Mouse (Mus musculus): ENCODE measurements around the gene Arid5b. TPM values are rescaled to one million over a fixed set of nuclear protein-coding genes. Genes with fewer than 3 reads are reported as not detected.
"Not testable (repeated sequence)": the region's sequence is repeated elsewhere in the genome, so short reads cannot be mapped to it uniquely, and the experiment has no call there.

Arid5b gene
- polyA plus RNA-seq, 1 experiment from 2014 or later, result 12.2 TPM

- 27% methylated on average over 2 of the region's 2 CpGs for WGBS (ENCODE audit: insufficient replicate concordance)
- H3K27me3 ChIP-seq (ENCODE audit: insufficient read depth, low read length), result no peaks in the 10 kb centered on the region
- no peak for TF ChIP-seq CTCF (IDR thresholded peaks at IDR 0.05; ENCODE audit: low read depth)
- TF ChIP-seq EP300 (IDR thresholded peaks at IDR 0.05; ENCODE audit: low read depth), result no peak
- H3K36me3 ChIP-seq (replicated peaks; ENCODE audit: insufficient read depth, low read length), result peaks cover 29% of the 10 kb centered on the region
- H3K9me3 ChIP-seq (ENCODE audit: low read length), result no peaks in the 10 kb centered on the region
- H3K4me1 ChIP-seq (ENCODE audit: insufficient read depth), result peaks cover 17% of the 10 kb centered on the region
- H3K27ac ChIP-seq (ENCODE audit: low read depth), result peak overlapping the region; percentile 82
- peak overlapping the region; percentile 47; the same call in 1 of the 2 replicates for H3K4me2 ChIP-seq (ENCODE audit: low read depth, low read length)
- no peak overlapping the region for H3K9ac ChIP-seq (replicated peaks)
- ATAC-seq, result peak; percentile 13; the same call in 1 of the 2 replicates
- no peak overlapping the region for H3K4me3 ChIP-seq (ENCODE audit: low read depth, low read length)
- no peak for DNase-seq
These were observed 174.1 kb downstream of the Arid5b start for GRCm38 (mm10) chr10:68104481-68104880.

DNA sequence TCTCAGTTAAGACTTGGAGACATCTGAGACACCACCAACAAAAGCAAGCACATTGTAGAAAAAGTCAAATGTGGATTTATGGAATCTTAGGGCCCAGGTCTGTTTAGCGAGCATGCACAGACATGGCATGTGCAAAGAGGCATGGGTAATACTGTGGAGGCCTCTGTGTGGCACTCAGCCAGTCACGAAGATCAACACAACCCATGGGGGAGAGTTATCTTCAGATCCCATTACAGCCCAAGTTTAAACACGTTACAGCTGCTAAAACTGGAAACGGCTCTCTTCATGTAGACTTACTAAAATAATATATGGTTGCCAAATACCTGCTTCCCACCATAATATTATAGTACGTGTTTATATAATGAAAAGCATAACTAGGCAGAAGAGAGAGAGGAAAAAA lies 174.6 kb downstream of the Arid5b start:
- no peak overlapping the region for H3K4me3 ChIP-seq (ENCODE audit: low read depth, low read length)
- H3K36me3 ChIP-seq (replicated peaks; ENCODE audit: insufficient read depth, low read length), result peaks cover 29% of the 10 kb centered on the region
- TF ChIP-seq CTCF (IDR thresholded peaks at IDR 0.05; ENCODE audit: low read depth) (no peak), EP300 (IDR thresholded peaks at IDR 0.05; ENCODE audit: low read depth) (peak; percentile 55)
- no peaks in the 10 kb centered on the region for H3K9me3 ChIP-seq (ENCODE audit: low read length)
- H3K27ac ChIP-seq (ENCODE audit: low read depth), result peak overlapping the region; percentile 82; the same call in 1 of the 2 replicates
- H3K27me3 ChIP-seq (ENCODE audit: insufficient read depth, low read length), result no peaks in the 10 kb centered on the region
- H3K4me1 ChIP-seq (ENCODE audit: insufficient read depth), result peaks cover 17% of the 10 kb centered on the region
- 62% methylated on average over 5 of the region's 5 CpGs for WGBS (ENCODE audit: insufficient replicate concordance)
- DNase-seq, result no peak
- H3K9ac ChIP-seq (replicated peaks), result no peak overlapping the region
- ATAC-seq, result peak; percentile 47
- no peak overlapping the region for H3K4me2 ChIP-seq (ENCODE audit: low read depth, low read length)

DNA sequence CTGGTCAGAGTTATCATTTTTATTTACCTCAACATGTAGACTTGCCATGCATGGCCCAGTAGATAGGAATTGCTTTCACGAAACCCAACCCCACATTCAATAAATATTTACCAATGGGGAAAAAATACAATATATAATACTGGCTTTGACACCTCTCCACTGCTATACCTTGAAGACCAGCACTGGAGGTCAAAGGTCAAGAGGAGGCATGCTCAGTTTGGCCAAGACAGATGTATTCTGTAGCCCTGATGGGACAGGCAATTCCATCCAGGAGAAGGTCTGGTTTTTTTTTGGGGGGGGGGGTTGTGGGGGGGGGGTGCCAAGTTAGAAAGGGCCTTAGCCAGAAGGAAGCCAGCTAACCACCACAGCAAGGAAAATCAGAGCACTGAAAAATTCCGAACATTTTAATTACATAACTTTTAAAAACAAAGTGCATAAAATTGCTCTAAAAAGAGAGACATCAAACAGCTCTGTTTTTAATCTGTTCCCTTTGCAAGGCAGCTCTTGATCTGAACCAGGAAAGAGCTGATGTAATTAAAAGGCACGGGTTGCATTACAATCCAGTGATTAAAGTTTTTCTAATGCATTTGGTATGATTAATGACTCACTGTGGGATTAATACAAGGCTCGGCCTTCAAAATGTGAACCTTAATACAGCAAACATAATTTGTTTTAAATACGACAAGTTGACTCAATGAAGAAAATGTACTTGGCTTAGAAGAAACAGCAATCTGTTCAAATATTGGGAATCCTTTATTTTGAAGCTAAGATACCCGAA lies 175.3 kb downstream of the Arid5b start:
- no peak for DNase-seq
- Histone ChIP-seq H3K4me3 (ENCODE audit: low read depth, low read length) (no peak overlapping the region), H3K4me1 (ENCODE audit: insufficient read depth) (peaks cover 17% of the 10 kb centered on the region), H3K27me3 (ENCODE audit: insufficient read depth, low read length) (no peaks in the 10 kb centered on the region), H3K36me3 (replicated peaks; ENCODE audit: insufficient read depth, low read length) (peaks cover 27% of the 10 kb centered on the region), H3K9ac (replicated peaks) (no peak overlapping the region), H3K4me2 (ENCODE audit: low read depth, low read length) (no peak overlapping the region), H3K9me3 (ENCODE audit: low read length) (no peaks in the 10 kb centered on the region), H3K27ac (ENCODE audit: low read depth) (0 out of 2 replicates have a peak overlapping the region, but pooled peaks have one; percentile 19)
- 0 out of 2 replicates have a peak, but pooled peaks have one; percentile 28 for ATAC-seq
- 74% methylated on average over 6 of the region's 6 CpGs for WGBS (ENCODE audit: insufficient replicate concordance)
- TF ChIP-seq CTCF (IDR thresholded peaks at IDR 0.05; ENCODE audit: low read depth) (no peak), EP300 (IDR thresholded peaks at IDR 0.05; ENCODE audit: low read depth) (no peak; the same call in 1 of the 2 replicates)

DNA sequence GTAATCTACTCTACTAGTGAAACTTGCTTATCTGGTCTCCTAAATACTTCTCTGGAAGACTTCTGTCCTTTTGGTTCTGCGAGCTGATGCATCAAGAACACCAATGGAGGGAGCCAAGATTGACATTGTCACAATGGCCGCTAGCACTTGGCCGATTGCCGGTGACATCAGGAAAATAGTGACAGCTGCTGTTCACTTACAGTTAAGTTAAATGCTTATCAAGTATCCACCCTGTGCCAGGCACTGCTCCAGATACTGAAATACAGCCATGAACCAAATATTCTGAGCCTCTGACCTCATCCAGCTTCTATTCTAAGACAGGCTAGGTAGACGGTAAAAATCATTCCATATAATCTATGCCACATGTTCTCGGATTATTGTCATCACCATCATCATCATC lies 176.0 kb downstream of the Arid5b start:
- H3K4me2 ChIP-seq (ENCODE audit: low read depth, low read length), result no peak overlapping the region
- H3K27me3 ChIP-seq (ENCODE audit: insufficient read depth, low read length), result no peaks in the 10 kb centered on the region
- no peak overlapping the region for H3K9ac ChIP-seq (replicated peaks)
- ATAC-seq, result peak; percentile 55
- H3K4me1 ChIP-seq (ENCODE audit: insufficient read depth), result peaks cover 17% of the 10 kb centered on the region
- DNase-seq, result no peak
- H3K27ac ChIP-seq (ENCODE audit: low read depth), result no peak overlapping the region
- TF ChIP-seq EP300 (IDR thresholded peaks at IDR 0.05; ENCODE audit: low read depth) (peak; percentile 82), CTCF (IDR thresholded peaks at IDR 0.05; ENCODE audit: low read depth) (no peak)
- WGBS (ENCODE audit: insufficient replicate concordance), result 68% methylated on average over 6 of the region's 6 CpGs
- no peak overlapping the region for H3K4me3 ChIP-seq (ENCODE audit: low read depth, low read length)
- peaks cover 31% of the 10 kb centered on the region for H3K36me3 ChIP-seq (replicated peaks; ENCODE audit: insufficient read depth, low read length)
- H3K9me3 ChIP-seq (ENCODE audit: low read length), result no peaks in the 10 kb centered on the region

- TF ChIP-seq CTCF (IDR thresholded peaks at IDR 0.05; ENCODE audit: low read depth) (no peak), EP300 (IDR thresholded peaks at IDR 0.05; ENCODE audit: low read depth) (no peak)
- no peaks in the 10 kb centered on the region for H3K27me3 ChIP-seq (ENCODE audit: insufficient read depth, low read length)
- H3K4me2 ChIP-seq (ENCODE audit: low read depth, low read length), result no peak overlapping the region
- no peak for DNase-seq
- no peak for ATAC-seq
- WGBS (ENCODE audit: insufficient replicate concordance), result 78% methylated on average over 4 of the region's 4 CpGs
- H3K27ac ChIP-seq (ENCODE audit: low read depth), result no peak overlapping the region
- H3K36me3 ChIP-seq (replicated peaks; ENCODE audit: insufficient read depth, low read length), result peaks cover 40% of the 10 kb centered on the region
- H3K9me3 ChIP-seq (ENCODE audit: low read length), result no peaks in the 10 kb centered on the region
- H3K9ac ChIP-seq (replicated peaks), result no peak overlapping the region
- H3K4me1 ChIP-seq (ENCODE audit: insufficient read depth), result peaks cover 17% of the 10 kb centered on the region
- no peak overlapping the region for H3K4me3 ChIP-seq (ENCODE audit: low read depth, low read length)
These were observed 177.3 kb downstream of the Arid5b start for GRCm38 (mm10) chr10:68101251-68101650.

DNA sequence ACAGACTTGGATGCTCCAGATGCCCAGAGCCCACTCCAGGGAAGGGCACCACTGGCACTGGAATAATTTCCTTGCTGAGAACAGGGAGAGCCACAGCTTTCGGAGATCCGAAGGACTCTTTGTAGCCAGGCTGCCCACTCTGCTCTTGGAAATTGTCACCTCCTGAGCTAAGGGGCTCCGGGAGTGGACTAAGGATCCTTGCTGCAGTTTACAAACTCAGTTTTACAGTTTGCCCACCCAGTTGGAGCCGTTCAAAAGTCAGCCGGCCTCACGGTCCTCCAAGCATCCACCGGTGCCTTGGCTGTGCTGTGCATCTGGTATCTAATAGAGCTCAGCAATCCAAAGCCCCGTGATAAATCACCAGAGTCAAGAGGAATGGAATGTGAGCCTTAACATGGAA lies 178.0 kb downstream of the Arid5b start:
- ATAC-seq (no peak), DNase-seq (no peak)
- TF ChIP-seq EP300 (IDR thresholded peaks at IDR 0.05; ENCODE audit: low read depth) (no peak), CTCF (IDR thresholded peaks at IDR 0.05; ENCODE audit: low read depth) (no peak)
- Histone ChIP-seq H3K27me3 (ENCODE audit: insufficient read depth, low read length) (no peaks in the 10 kb centered on the region), H3K4me2 (ENCODE audit: low read depth, low read length) (no peak overlapping the region), H3K36me3 (replicated peaks; ENCODE audit: insufficient read depth, low read length) (peaks cover 45% of the 10 kb centered on the region), H3K4me1 (ENCODE audit: insufficient read depth) (peaks cover 13% of the 10 kb centered on the region), H3K4me3 (ENCODE audit: low read depth, low read length) (no peak overlapping the region), H3K9me3 (ENCODE audit: low read length) (no peaks in the 10 kb centered on the region), H3K27ac (ENCODE audit: low read depth) (no peak overlapping the region), H3K9ac (replicated peaks) (no peak overlapping the region)
- WGBS (ENCODE audit: insufficient replicate concordance), result 87% methylated on average over 8 of the region's 8 CpGs

DNA sequence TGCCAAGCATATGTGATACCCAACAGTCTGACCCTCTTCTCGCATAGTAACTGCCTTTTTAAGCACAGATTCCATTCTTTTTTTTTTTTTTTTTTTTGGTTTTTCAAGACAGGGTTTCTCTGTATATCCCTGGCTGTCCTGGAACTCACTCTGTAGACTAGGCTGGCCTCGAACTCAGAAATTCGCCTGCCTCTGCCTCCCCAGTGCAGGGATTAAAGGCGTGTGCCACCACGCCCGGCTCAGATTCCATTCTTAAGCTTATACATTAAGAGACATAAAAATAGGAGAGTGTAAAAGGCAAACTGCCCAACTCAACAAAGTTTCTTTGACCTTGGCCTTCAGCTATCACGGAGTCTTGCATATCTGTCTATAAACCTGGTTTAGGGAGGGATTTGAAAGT lies 178.7 kb downstream of the Arid5b start:
- ATAC-seq; H3K27ac ChIP-seq (ENCODE audit: low read depth); H3K4me3 ChIP-seq (ENCODE audit: low read depth, low read length); H3K9ac ChIP-seq (replicated peaks); H3K9me3 ChIP-seq (ENCODE audit: low read length); H3K4me1 ChIP-seq (ENCODE audit: insufficient read depth); DNase-seq; H3K27me3 ChIP-seq (ENCODE audit: insufficient read depth, low read length); H3K4me2 ChIP-seq (ENCODE audit: low read depth, low read length): not testable (repeated sequence)
- 82% methylated on average over 7 of the region's 7 CpGs for WGBS (ENCODE audit: insufficient replicate concordance)
- peaks cover 50% of the 10 kb centered on the region for H3K36me3 ChIP-seq (replicated peaks; ENCODE audit: insufficient read depth, low read length)

All from liver, postnatal 0 days (tissue).